Mouse (Mus musculus) heart, postnatal 0 days (tissue): ENCODE data around the gene 2410004B18Rik.

ENCODE experiments used
- CTCF ChIP-seq: IDR thresholded peaks from 2 replicates; pipeline ENCODE4 v1.5.1; 2016; ENCODE audit warnings: antibody characterized with exemption, control low read depth, low read depth
- EP300 ChIP-seq: IDR thresholded peaks from 2 replicates; pipeline ENCODE4 v1.6.1; 2016; ENCODE audit warnings: antibody characterized with exemption, low read depth

- TF ChIP-seq CTCF (no peak), EP300 (no peak)
These were observed 15.6 kb upstream of the 2410004B18Rik start, which contains the start of gene Bcl10 for GRCm38 (mm10) chr3:145922019-145922854.
